Mouse (Mus musculus): ENCODE measurements around the gene Ppm1l.
"Not testable (repeated sequence)": the region's sequence is repeated elsewhere in the genome, so short reads cannot be mapped to it uniquely, and the experiment has no call there.

Gene Ppm1l

GRCm38 (mm10) chr3:69372731-69373130, 56.1 kb downstream of the Ppm1l start:
- in situ Hi-C loops (cut with MboI): no loop called here

DNA sequence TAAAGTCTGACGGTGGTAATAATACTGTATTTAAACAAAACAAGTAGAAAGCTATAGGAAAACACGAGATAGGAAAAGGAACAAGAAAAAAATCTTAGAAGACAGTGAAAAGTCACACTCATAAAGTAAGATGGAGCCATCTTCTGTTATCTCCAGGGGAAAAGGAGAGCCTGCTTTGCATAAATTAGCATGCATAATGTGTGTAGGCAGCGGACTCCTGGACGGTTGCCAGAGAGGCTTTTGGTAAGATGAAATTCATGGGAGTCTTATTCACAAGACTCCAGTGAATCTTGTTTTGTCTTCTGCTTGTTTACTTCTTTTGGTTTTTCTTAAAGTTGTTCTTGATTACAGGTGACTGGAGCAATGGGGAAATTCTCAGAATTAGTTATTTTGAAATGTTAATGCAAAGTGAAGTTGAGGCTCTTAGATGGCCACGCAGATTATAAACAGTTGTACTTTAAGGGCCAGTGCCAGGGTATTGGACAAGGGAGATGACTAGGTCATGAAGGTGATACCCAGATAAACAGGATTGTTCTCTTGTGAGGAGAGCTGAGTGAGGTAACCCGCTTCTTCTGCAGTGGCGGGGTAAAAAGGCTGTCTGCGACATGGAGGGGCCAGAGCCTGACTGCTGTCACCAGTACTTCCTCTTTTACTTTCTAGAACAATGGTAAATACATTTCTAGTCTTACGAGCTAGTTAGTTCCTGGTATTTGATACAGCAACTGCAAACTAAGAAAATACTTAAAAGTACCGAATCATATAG, 57.1 kb downstream of the Ppm1l start:
- in situ Hi-C loops (cut with MboI): no loop called here

DNA sequence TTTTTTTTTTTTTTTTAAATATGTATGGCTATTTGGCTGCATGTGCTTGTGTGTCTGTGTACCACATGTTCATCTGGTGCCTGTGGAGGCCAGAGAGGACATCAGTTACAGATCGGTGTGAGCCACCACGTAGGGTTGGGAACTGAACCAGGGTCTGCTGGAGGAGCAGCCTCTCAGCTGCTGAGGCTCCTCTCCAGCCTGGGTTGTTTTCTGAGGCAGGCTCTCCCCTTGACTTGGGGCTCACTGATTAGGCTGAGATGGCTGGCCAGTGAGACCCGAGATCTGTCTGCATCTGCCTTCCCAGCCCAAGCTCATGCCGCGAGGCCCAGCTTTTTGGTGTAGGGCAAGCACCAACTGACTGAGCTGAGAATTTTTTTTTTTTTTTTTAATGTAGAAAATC, 57.9 kb downstream of the Ppm1l start:
- in situ Hi-C loops (cut with MboI): no loop called here

- in situ Hi-C loops (cut with MboI): no loop called here
Measured at GRCm38 (mm10) chr3:69374983-69375382, 58.3 kb downstream of the Ppm1l start.

- in situ Hi-C loops (cut with MboI): no loop called here
Measured at GRCm38 (mm10) chr3:69381213-69381612, 64.6 kb downstream of the Ppm1l start.

DNA sequence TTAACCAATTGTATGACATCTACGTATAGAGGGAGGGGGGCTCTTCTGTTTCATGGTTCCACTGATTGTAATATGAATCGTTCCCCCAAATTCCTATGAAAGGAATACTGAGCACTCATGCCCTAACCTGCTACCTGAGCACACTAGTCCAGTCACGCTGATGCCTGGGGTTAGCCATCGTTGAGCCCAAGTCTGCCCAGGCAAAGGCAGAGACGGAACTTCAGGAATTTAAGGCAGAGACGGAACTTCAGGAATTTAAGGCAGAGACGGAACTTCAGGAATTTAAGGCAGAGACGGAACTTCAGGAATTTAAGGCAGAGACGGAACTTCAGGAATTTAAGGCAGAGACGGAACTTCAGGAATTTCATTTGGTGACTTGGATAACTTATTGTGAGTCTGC, 75.2 kb downstream of the Ppm1l start:
- in situ Hi-C loops (cut with MboI): not testable (repeated sequence)

GRCm38 (mm10) chr3:69392298-69392697, 75.6 kb downstream of the Ppm1l start:
- in situ Hi-C loops (cut with MboI): no loop called here

DNA sequence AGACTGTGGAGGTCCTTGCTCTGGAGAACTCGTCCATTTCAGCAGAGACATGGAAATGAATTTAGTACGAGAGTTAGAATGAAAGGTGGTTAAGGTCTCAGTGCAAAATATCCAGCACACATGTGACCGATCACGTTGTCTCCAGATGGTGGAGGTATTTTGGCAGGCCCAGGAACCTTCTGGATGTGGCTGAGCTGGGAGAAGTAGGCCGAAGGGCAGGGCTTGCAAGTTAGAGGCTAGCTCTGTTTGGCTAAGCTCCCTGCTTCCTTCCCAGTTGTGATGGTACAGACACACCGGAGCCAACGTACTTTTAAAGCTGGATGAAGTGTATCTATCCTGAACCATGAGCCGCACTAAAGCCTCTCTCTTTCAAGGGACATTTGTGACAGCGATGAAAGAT, 76.4 kb downstream of the Ppm1l start:
- in situ Hi-C loops (cut with MboI): no loop called here

- in situ Hi-C loops (cut with MboI): no loop called here
Measured at GRCm38 (mm10) chr3:69393991-69394390, 77.3 kb downstream of the Ppm1l start.

DNA sequence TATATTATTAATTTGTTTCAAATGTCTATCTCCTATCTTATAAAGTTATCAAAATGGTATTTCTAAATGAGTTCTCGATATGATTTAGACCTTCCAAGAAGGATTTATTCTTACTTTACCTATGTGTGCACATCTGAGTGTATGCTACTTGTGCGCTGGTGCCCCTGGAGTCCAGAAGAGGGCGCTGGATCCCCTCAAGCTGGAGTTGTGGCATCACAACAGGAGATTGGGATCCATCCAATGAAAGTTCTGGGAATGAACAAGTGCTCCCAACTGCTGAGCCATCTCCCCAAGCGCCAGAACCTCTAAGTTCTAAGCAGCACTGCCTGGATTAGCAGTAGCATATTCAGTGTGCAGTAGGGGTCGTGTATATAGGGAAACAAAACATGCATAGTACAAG, 78.4 kb downstream of the Ppm1l start:
- in situ Hi-C loops (cut with MboI): no loop called here

GRCm38 (mm10) chr3:69397733-69398132, 81.1 kb downstream of the Ppm1l start:
- in situ Hi-C loops (cut with MboI): no loop called here

GRCm38 (mm10) chr3:69399336-69399735, 82.7 kb downstream of the Ppm1l start:
- in situ Hi-C loops (cut with MboI): no loop called here

- in situ Hi-C loops (cut with MboI): no loop called here
Measured at GRCm38 (mm10) chr3:69403196-69403595, 86.5 kb downstream of the Ppm1l start.

- in situ Hi-C loops (cut with MboI): no loop called here
Measured at GRCm38 (mm10) chr3:69406210-69406895, 89.7 kb downstream of the Ppm1l start.

GRCm38 (mm10) chr3:69408064-69408463, 91.4 kb downstream of the Ppm1l start:
- in situ Hi-C loops (cut with MboI): no loop called here

DNA sequence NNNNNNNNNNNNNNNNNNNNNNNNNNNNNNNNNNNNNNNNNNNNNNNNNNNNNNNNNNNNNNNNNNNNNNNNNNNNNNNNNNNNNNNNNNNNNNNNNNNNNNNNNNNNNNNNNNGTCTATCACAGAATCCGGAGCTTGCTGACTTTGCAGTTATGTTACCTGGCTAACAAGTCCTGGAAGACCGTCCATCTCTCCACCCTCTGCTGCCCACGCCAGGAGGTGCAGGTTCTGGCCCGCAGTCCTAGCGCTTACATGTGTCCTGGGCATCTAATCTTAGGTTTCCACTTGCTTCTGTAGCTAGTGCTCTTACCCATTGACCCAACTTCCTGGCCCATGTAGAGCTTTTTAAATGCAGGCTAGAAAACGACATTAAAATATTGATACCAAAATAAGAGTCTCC, 99.5 kb downstream of the Ppm1l start:
- in situ Hi-C loops (cut with MboI): no loop called here

DNA sequence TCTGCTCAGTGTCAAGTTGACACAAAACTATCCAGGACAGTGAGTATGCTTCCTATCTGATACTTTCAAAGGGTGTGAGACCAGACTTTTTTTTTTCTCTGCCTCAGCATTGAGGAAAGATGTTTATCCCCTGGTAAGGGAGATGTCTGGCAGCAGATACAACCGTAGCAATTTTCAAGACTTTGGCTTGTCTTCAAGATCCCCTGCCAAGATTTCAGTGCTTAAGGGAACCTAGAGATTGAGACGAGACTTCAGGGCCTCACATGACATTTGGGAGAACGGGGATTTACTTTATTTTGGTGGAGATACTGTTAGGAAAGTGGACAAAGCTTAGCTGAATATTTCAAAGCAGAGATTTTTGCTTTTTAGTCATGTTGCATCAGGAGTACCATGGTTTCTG, 106.1 kb downstream of the Ppm1l start:
- in situ Hi-C loops (cut with MboI): no loop called here

- in situ Hi-C loops (cut with MboI): no loop called here
Measured at GRCm38 (mm10) chr3:69423371-69423770, 106.7 kb downstream of the Ppm1l start.

DNA sequence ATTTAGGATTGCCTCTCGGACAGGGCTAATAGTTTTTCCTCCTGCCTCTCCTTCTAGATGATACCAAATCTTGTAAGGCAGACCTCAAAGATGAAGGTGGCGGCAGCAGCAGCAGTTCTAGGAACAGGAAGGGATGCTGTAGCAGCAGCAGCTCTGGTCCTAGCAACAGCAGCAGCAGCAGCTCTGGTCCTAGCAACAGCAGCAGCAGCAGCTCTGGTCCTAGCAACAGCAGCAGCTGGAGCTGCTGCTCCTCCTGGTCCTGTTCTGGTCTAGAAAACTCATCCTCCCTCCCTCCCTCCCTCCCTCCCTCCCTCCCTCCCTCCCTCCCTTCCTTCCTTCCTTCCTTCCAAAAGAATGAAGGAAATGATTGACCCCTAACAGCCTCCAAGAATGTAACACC, 108.1 kb downstream of the Ppm1l start:
- in situ Hi-C loops (cut with MboI): not testable (repeated sequence)

DNA sequence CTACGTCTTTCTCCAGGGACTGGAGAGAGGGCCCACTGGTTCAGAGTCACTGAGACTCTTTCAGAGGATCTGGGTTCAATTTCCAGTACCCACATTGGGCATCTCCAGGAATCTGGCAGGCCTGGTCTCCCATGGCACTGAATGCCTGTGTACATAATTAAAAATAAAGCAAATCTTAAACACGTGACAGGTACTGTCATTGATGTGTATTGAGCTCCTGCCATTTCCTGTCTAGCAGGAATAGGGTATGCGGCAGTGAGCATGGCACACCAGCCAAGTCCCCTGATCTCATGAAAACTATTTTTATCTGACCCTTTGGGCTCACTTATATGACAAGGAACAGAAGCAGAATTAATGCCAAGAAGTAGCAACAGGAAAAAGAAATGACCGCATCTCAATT, 110.6 kb downstream of the Ppm1l start:
- in situ Hi-C loops (cut with MboI): no loop called here

GRCm38 (mm10) chr3:69428221-69428620, 111.6 kb downstream of the Ppm1l start:
- in situ Hi-C loops (cut with MboI): no loop called here

GRCm38 (mm10) chr3:69429319-69429718, 112.7 kb downstream of the Ppm1l start:
- in situ Hi-C loops (cut with MboI): no loop called here

GRCm38 (mm10) chr3:69433580-69433979, 116.9 kb downstream of the Ppm1l start:
- in situ Hi-C loops (cut with MboI): no loop called here
